17 mouse cellular contexts compared by ENCODE assay signal in the genomic region with DNA sequence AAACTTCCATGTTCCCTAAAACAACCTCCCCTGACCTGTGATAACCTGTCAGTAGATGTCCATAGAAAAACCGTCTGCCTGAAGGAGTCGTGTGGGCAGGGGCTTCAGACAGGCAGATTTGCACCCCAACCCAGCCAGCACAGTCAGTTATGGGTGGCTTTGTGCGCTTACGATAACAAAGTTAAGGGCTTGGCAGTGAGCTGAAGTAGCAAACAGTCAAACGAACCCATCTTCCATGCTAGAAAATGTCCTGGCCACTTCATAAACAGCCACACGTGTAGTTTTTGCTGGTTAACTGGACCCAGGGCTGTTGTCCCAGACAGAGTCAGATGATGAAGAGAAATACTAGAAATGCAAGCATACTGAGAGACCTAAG. TPM values are rescaled to one million over a fixed set of nuclear protein-coding genes. Genes with fewer than 3 reads are reported as not detected.
A peak's percentile ranks its signal among the peaks of the same experiment; 100 is the strongest.
DNase-seq lines count a peak whose midpoint lies in the region; ATAC-seq and TF ChIP-seq lines count a peak whose summit lies in the region.
"Had no signal": no experiment of that assay in that cellular context is flagged by ENCODE, and none has a peak within 500 bp of the region (broad histone marks: within the 10 kb centered on the region; RNA-seq: fewer than 3 reads in every experiment).

No protein-coding gene starts in this region.

- 71% methylated on average over 6 of the region's 6 CpGs for WGBS in bone marrow, adult 2 months
- WGBS in liver, embryonic 11.5 days: 50% methylated on average over 6 of the region's 6 CpGs

- H3K36me3 ChIP-seq in G1E (replicated peaks): no peaks in the 10 kb centered on the region
- no peaks in the 10 kb centered on the region for H3K36me3 ChIP-seq in liver, embryonic 11.5 days (ENCODE audit: control insufficient read depth, insufficient read depth, low read length)
- H3K36me3 ChIP-seq: hindbrain, embryonic 13.5 days; limb, embryonic 15.5 days; midbrain, embryonic 15.5 days; neural tube, embryonic 15.5 days had no signal

- H3K9ac ChIP-seq in liver, embryonic 11.5 days (ENCODE audit: low read depth, low read length): peak overlapping the region; percentile 37
- H3K9ac ChIP-seq: forebrain, embryonic 13.5 days; hindbrain, embryonic 13.5 days; limb, embryonic 15.5 days; midbrain, embryonic 15.5 days; neural tube, embryonic 15.5 days had no signal

- no peaks in the 10 kb centered on the region for H3K27me3 ChIP-seq in G1E (ENCODE audit: insufficient read depth, low read length)
- H3K27me3 ChIP-seq in liver, embryonic 11.5 days (replicated peaks; ENCODE audit: control insufficient read depth, insufficient read depth, low read length): no peaks in the 10 kb centered on the region
- H3K27me3 ChIP-seq: forebrain, embryonic 13.5 days; hindbrain, embryonic 13.5 days; limb, embryonic 15.5 days; midbrain, embryonic 15.5 days; neural tube, embryonic 15.5 days had no signal

- peak overlapping the region; percentile 53 for H3K4me2 ChIP-seq in liver, embryonic 11.5 days
- H3K4me2 ChIP-seq: forebrain, embryonic 13.5 days; hindbrain, embryonic 13.5 days; limb, embryonic 15.5 days; midbrain, embryonic 15.5 days; neural tube, embryonic 15.5 days had no signal

- no peak for TF ChIP-seq CTCF in G1E (IDR thresholded peaks at IDR 0.05; ENCODE audit: low read depth, low read length)
- TF ChIP-seq CTCF in bone marrow, adult 2 months (IDR thresholded peaks at IDR 0.05; ENCODE audit: control insufficient read depth, insufficient read depth, low read length): no peak

- no peaks in the 10 kb centered on the region for H3K9me3 ChIP-seq in G1E (replicated peaks)
- H3K9me3 ChIP-seq in liver, embryonic 11.5 days (ENCODE audit: control insufficient read depth, low read length): no peaks in the 10 kb centered on the region
- H3K9me3 ChIP-seq: forebrain, embryonic 13.5 days; hindbrain, embryonic 13.5 days; limb, embryonic 15.5 days; midbrain, embryonic 15.5 days; neural tube, embryonic 15.5 days had no signal

- ATAC-seq in G1E (ENCODE audit: extremely low read depth, insufficient number of reproducible peaks, low FRiP score, poor library complexity, severe bottlenecking): no peak
- peak; percentile 49 for ATAC-seq in liver, embryonic 11.5 days (replicated peaks; ENCODE audit: low FRiP score)
- peak; percentile 65 for ATAC-seq in megakaryocyte progenitor cell, adult 5-6 weeks (replicated peaks; ENCODE audit: poor library complexity)
- ATAC-seq: forebrain, embryonic 13.5 days; lung, postnatal 0 days; midbrain, embryonic 15.5 days had no signal

- TF ChIP-seq POLR2A in bone marrow, adult 2 months (IDR thresholded peaks at IDR 0.05; ENCODE audit: borderline replicate concordance, control insufficient read depth, low read depth, low read length): no peak

- H3K4me3 ChIP-seq in G1E (ENCODE audit: low read depth, low read length): peak overlapping the region; percentile 22; the same call in 1 of the 2 replicates
- H3K4me3 ChIP-seq in bone marrow, adult 2 months (replicated peaks; ENCODE audit: control insufficient read depth, low read depth, low read length): no peak overlapping the region
- H3K4me3 ChIP-seq in liver, embryonic 11.5 days (ENCODE audit: low read depth, low read length): no peak overlapping the region
- H3K4me3 ChIP-seq: forebrain, embryonic 13.5 days; hindbrain, embryonic 13.5 days; layer of hippocampus, adult 2 months; limb, embryonic 15.5 days; midbrain, embryonic 15.5 days; myocyte; neural tube, embryonic 15.5 days had no signal

- no peak for DNase-seq in G1E (ENCODE audit: low spot score)
- DNase-seq in liver, embryonic 11.5 days (ENCODE audit: low spot score): no peak
- DNase-seq in urinary bladder, postnatal 4 days (ENCODE audit: low spot score in 2 of 2): no peak
- DNase-seq in lung, postnatal 36 days: no peak
- no peak for DNase-seq in cerebellum, postnatal 36 days
- DNase-seq: cerebellum, adult 11-12 months; heart, adult 11 months had no signal

- peaks cover 35% of the 10 kb centered on the region for H3K4me1 ChIP-seq in G1E (ENCODE audit: insufficient read depth, low read depth, low read length)
- H3K4me1 ChIP-seq in bone marrow, adult 2 months (ENCODE audit: control insufficient read depth, insufficient read depth, low read length): peaks cover 2% of the 10 kb centered on the region; the same call in 1 of the 2 replicates
- H3K4me1 ChIP-seq in liver, embryonic 11.5 days (replicated peaks; ENCODE audit: control insufficient read depth, insufficient read depth, low read length): peaks cover 9% of the 10 kb centered on the region
- H3K4me1 ChIP-seq: limb, embryonic 15.5 days; neural tube, embryonic 15.5 days had no signal

- peak overlapping the region; percentile 72 for H3K27ac ChIP-seq in bone marrow, adult 2 months (ENCODE audit: control insufficient read depth, insufficient read depth, low read depth, low read length, poor library complexity)
- peak overlapping the region; percentile 21; the same call in 1 of the 2 replicates for H3K27ac ChIP-seq in liver, embryonic 11.5 days (ENCODE audit: low read depth, low read length)
- H3K27ac ChIP-seq: forebrain, embryonic 13.5 days; hindbrain, embryonic 13.5 days; layer of hippocampus, adult 2 months; limb, embryonic 15.5 days; midbrain, embryonic 15.5 days; neural tube, embryonic 15.5 days had no signal

RNA-seq across cellular contexts. Expression of gene Rpia, which starts 40.1 kb away (rescaled TPM):
- total RNA-seq in G1E (2014; fragmentation: Nextera tagmentation) (28.2 and 41.5 TPM in 2 replicates), G1E (2017) (105 and 128 TPM in 2 replicates)
- 18.5 and 25.8 TPM in 2 replicates for polyA plus RNA-seq in G1E (2012)
- polyA plus RNA-seq in bone marrow, adult 2 months (2011; ENCODE audit: insufficient read depth, insufficient read length, low replicate concordance, missing spikeins): 65.3 and 78.5 TPM in 2 replicates
- 6.5 and 8.6 TPM in 2 replicates for polyA plus RNA-seq in liver, embryonic 11.5 days (2014; fragmentation: Nextera tagmentation; extraction: Ambion mirVana)
- 105 and 110 TPM in 2 replicates for total RNA-seq in megakaryocyte progenitor cell, adult 5-6 weeks (2015)
- total RNA-seq in megakaryocyte progenitor cell, adult 5-6 weeks (2017): 209 and 250 TPM in 2 replicates
